In genomic region chr11:117101351-117101921, GRCm38 (mm10) we compare ENCODE assay signal across 10 mouse cellular contexts. TPM values are rescaled to one million over a fixed set of nuclear protein-coding genes. Genes with fewer than 3 reads are reported as not detected.
DNase-seq lines count a peak whose midpoint lies in the region; ATAC-seq lines count a peak whose summit lies in the region.
"Had no signal": no experiment of that assay in that cellular context is flagged by ENCODE, and none has a peak within 500 bp of the region (broad histone marks: within the 10 kb centered on the region; RNA-seq: fewer than 3 reads in every experiment).

No protein-coding gene starts in this region.

- DNase-seq in embryonic facial prominence, embryonic 14.5 days (ENCODE audit: low spot score) = peak; percentile 76
- no peak for DNase-seq in embryonic facial prominence, embryonic 10.5 days (ENCODE audit: low spot score)
- DNase-seq in lung, postnatal 4 days = peak; percentile 56 to 82
- DNase-seq in layer of hippocampus, adult 9-11 months = no peak
- no peak for DNase-seq in urinary bladder, adult 2 months (ENCODE audit: low spot score)
- no peak for DNase-seq in cerebellum, adult 11 months
- DNase-seq: thymus, postnatal 25 days had no signal

- peaks cover 9% of the 10 kb centered on the region for H3K4me1 ChIP-seq in embryonic facial prominence, embryonic 14.5 days (ENCODE audit: control insufficient read depth, insufficient read depth, low read length)
- H3K4me1 ChIP-seq in embryonic facial prominence, embryonic 10.5 days = peaks cover 64% of the 10 kb centered on the region
- H3K4me1 ChIP-seq in brown adipose tissue, adult 24 weeks (ENCODE audit: control insufficient read depth, insufficient read depth, insufficient read length, low read length) = peaks cover 41% of the 10 kb centered on the region

- 47% methylated on average over 8 of the region's 8 CpGs for WGBS in embryonic facial prominence, embryonic 14.5 days
- WGBS in embryonic facial prominence, embryonic 10.5 days = 66% methylated on average over 8 of the region's 8 CpGs

- H3K4me2 ChIP-seq in embryonic facial prominence, embryonic 14.5 days (ENCODE audit: low read depth, low read length) = no peak overlapping the region
- H3K4me2 ChIP-seq: limb, embryonic 13.5 days had no signal

- ATAC-seq in embryonic facial prominence, embryonic 14.5 days (ENCODE audit: low read depth) = peak; percentile 54; the same call in 1 of the 2 replicates
- peak; percentile 38 for ATAC-seq in inflammation-experienced regulatory T-cells, adult 6 months

- no peak overlapping the region for H3K4me3 ChIP-seq in embryonic facial prominence, embryonic 14.5 days (ENCODE audit: low read depth, low read length)
- no peak overlapping the region for H3K4me3 ChIP-seq in embryonic facial prominence, embryonic 10.5 days
- no peak overlapping the region for H3K4me3 ChIP-seq in brown adipose tissue, adult 24 weeks (ENCODE audit: insufficient read depth, low read depth, low read length)
- H3K4me3 ChIP-seq: limb, embryonic 13.5 days had no signal

- H3K36me3 ChIP-seq in embryonic facial prominence, embryonic 14.5 days (ENCODE audit: control insufficient read depth, insufficient read depth, low read length) = no peaks in the 10 kb centered on the region
- H3K36me3 ChIP-seq in embryonic facial prominence, embryonic 10.5 days (replicated peaks) = no peaks in the 10 kb centered on the region
- H3K36me3 ChIP-seq: limb, embryonic 13.5 days had no signal

- no peaks in the 10 kb centered on the region for H3K27me3 ChIP-seq in embryonic facial prominence, embryonic 14.5 days (replicated peaks; ENCODE audit: control insufficient read depth, insufficient read depth, low read length)
- H3K27me3 ChIP-seq in embryonic facial prominence, embryonic 10.5 days (replicated peaks; ENCODE audit: low read depth, poor library complexity, severe bottlenecking) = no peaks in the 10 kb centered on the region
- H3K27me3 ChIP-seq: limb, embryonic 13.5 days had no signal

- H3K9me3 ChIP-seq in embryonic facial prominence, embryonic 14.5 days (ENCODE audit: control insufficient read depth, low read length) = no peaks in the 10 kb centered on the region
- H3K9me3 ChIP-seq in embryonic facial prominence, embryonic 10.5 days = no peaks in the 10 kb centered on the region
- H3K9me3 ChIP-seq: limb, embryonic 13.5 days had no signal

- no peak overlapping the region for H3K9ac ChIP-seq in embryonic facial prominence, embryonic 14.5 days (ENCODE audit: low read depth, low read length)
- H3K9ac ChIP-seq: limb, embryonic 13.5 days had no signal

- no peak overlapping the region for H3K27ac ChIP-seq in embryonic facial prominence, embryonic 14.5 days (replicated peaks; ENCODE audit: low read depth, low read length)
- no peak overlapping the region; the same call in 1 of the 2 replicates for H3K27ac ChIP-seq in embryonic facial prominence, embryonic 10.5 days (replicated peaks)
- H3K27ac ChIP-seq in brown adipose tissue, adult 24 weeks (replicated peaks; ENCODE audit: low read depth, low read length) = peak overlapping the region; percentile 94
- H3K27ac ChIP-seq: limb, embryonic 13.5 days had no signal

RNA-seq across cellular contexts. Expression of gene Sec14l1, which starts 13.5 kb away (rescaled TPM):
- 43.8 and 45.4 TPM in 2 replicates for polyA plus RNA-seq in embryonic facial prominence, embryonic 14.5 days (2014; fragmentation: Nextera tagmentation; extraction: Ambion mirVana)
- polyA plus RNA-seq in embryonic facial prominence, embryonic 10.5 days (2016; fragmentation: Nextera tagmentation; extraction: Ambion mirVana) = 50.6 and 51.8 TPM in 2 replicates
- 35.4 and 37.4 TPM in 2 replicates for polyA plus RNA-seq in brown adipose tissue, adult 24 weeks (2012; ENCODE audit: insufficient read depth, insufficient read length, missing spikeins)
- 10 to 100 TPM; 20.1 to 25.6 (median 21.9) TPM for polyA plus RNA-seq in inflammation-experienced regulatory T-cells, adult 6 months (2017; shearing (Covaris generic))
- polyA plus RNA-seq in urinary bladder, adult 2 months (2012; rRNA removed) = 65.1 and 67.2 TPM in 2 replicates

Comparison
In these comparisons a context has a peak if more than half of its experiments do, and no peak if none do; other contexts are left out.
1. DNase-seq: peak in embryonic facial prominence, embryonic 14.5 days (single experiment) and lung, postnatal 4 days (2 of 2); none in embryonic facial prominence, embryonic 10.5 days (single experiment), layer of hippocampus, adult 9-11 months (single experiment), urinary bladder, adult 2 months (single experiment) and cerebellum, adult 11 months (single experiment).